Mouse (Mus musculus): ENCODE measurements around the gene Ubl3.

DNA sequence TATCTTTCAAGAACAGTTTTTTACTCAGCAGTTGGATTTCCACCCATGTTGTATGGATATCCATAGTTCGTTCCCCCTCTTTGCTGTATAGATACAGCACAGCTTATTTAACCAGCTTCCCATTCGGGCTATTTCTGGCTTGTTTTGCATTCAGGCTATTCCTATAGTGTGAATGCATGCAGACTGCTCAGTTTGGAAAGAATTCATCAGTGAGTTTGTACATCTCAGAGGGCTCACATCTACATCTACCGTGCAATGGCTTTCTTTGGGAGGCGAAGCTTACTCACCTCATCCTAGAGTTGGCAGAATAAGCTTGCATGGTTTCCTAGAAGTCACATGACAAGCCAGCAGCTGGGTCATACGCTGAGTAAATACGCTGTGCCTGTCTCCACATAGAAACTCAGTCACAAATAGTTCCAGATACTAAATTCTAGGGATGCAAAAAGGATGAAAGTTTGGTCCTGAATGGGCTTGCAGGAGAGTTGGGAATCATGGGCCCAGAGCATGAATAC, 88.8 kb downstream of the Ubl3 start:
- TF ChIP-seq CTCF (IDR thresholded peaks at IDR 0.05; ENCODE audit: borderline replicate concordance, control insufficient read depth, extremely low read depth, insufficient read depth, low read length, poor library complexity) (no peak), POLR2A (IDR thresholded peaks at IDR 0.05; ENCODE audit: control insufficient read depth, extremely low read depth, insufficient read depth, low read length, poor library complexity) (no peak)

Measured in thymus, adult 2 months (tissue).